Mouse (Mus musculus) macrophage (primary cell): Measurements from ENCODE around the gene Lrsam1. TPM values are rescaled to one million over a fixed set of nuclear protein-coding genes. Genes with fewer than 3 reads are reported as not detected.

Experiments
- H3K27ac ChIP-seq: fragments of 350-480 bp; formaldehyde crosslinking; 2 replicates; pipeline ENCODE4 v1.9.0; 2021
- H3K36me3 ChIP-seq: fragments of 350-480 bp; formaldehyde crosslinking; 2 replicates; pipeline ENCODE4 v1.9.0; 2021; ENCODE audit errors: inconsistent target
- H3K4me3 ChIP-seq: fragments of 350-480 bp; formaldehyde crosslinking; 2 replicates; pipeline ENCODE4 v1.9.0; 2021; ENCODE audit errors: inconsistent target
- H3K79me2 ChIP-seq: fragments of 350-480 bp; formaldehyde crosslinking; 2 replicates; pipeline ENCODE4 v1.9.0; 2021; ENCODE audit errors: inconsistent target
- WGBS: methylation state at CpG from one replicate; pipeline ENCODE4 v1.1.7; 2026; ENCODE audit warnings: inconsistent platforms; ENCODE audit not compliant: missing documents; 5-methylcytosine and 5-hydroxymethylcytosine counted together
- polyA plus RNA-seq: library from polyadenylated mRNA; stranded (reverse); fragments of 250-400 nt; gene quantifications from 3 replicates; pipeline ENCODE4 v1.2.4, GENCODE M21; 2018; ENCODE audit warnings: inconsistent platforms

The Lrsam1 gene
- polyA plus RNA-seq, 1 experiment from 2014 or later, result 12.2 TPM

DNA sequence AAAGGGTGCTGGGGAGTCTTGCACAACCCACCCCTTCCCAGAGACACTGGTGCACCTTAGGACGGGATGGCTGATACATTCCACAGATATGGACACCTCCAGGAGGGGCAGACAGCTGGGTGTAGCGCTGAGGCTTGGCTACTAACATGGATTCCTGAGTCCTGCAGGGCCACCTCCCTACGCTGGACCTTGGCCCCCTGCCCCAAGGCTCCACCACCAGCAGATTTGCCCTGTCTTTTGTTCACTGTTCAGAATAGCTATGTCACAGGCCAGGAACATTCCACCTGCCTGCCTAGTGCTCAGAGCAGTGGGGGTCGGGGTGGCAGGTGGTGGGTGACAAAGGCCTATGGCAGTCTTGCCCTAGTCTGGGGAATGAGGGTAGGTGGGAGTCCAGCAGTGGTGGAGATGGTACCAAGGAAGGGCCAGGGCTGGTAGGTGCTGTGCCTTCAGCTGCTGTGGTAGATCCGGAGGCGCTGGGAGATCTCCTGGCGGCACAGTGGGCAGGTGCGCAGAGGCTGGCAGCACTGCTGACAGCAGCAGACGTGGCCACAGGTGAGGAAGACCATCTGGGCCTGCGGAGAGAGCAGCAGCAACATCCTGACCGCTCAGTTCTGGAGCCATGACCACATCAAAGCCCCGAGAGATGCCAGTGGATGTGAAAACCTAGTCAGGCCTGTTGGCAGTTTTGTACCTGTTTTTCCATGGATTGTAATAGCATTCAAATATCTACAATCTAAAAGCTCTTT is 34.9 kb downstream of the Lrsam1 start:
- Histone ChIP-seq H3K79me2 (no peaks in the 10 kb centered on the region), H3K27ac (no peak overlapping the region), H3K36me3 (peaks cover 58% of the 10 kb centered on the region), H3K4me3 (no peak overlapping the region)
- WGBS, result 95% methylated on average over 9 of the region's 12 CpGs

DNA sequence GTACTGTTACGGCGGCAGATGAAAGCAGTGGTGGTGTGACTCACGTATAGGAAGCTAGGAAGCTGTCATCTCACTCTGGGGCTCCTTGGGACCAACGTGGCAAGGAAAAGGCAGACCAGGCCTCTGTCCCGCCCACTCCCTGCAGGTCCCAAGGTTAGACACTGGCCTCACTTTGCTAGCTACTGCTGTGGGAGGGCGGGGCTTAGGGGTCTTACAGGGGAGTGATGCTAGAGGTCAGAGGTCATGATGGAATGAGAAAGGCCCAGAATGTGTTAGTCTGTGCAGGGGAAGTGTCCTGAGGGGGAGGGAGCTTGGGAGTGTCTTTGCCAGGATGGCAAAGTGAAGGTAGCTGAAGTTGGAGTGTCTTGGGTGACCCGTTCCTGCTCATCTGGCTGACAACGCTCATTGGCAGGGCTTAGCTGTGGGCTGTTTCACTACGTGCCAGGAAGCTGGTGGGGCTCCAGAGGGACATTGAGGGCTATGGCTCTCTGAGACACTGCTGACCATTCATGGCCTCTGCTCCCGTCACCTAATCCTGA is 37.0 kb downstream of the Lrsam1 start:
- no peak overlapping the region for H3K27ac ChIP-seq
- no peak overlapping the region for H3K4me3 ChIP-seq
- WGBS, result 90% methylated on average over 10 of the region's 10 CpGs
- H3K79me2 ChIP-seq, result peaks cover 6% of the 10 kb centered on the region; the same call in 1 of the 2 replicates
- peaks cover 76% of the 10 kb centered on the region for H3K36me3 ChIP-seq

DNA sequence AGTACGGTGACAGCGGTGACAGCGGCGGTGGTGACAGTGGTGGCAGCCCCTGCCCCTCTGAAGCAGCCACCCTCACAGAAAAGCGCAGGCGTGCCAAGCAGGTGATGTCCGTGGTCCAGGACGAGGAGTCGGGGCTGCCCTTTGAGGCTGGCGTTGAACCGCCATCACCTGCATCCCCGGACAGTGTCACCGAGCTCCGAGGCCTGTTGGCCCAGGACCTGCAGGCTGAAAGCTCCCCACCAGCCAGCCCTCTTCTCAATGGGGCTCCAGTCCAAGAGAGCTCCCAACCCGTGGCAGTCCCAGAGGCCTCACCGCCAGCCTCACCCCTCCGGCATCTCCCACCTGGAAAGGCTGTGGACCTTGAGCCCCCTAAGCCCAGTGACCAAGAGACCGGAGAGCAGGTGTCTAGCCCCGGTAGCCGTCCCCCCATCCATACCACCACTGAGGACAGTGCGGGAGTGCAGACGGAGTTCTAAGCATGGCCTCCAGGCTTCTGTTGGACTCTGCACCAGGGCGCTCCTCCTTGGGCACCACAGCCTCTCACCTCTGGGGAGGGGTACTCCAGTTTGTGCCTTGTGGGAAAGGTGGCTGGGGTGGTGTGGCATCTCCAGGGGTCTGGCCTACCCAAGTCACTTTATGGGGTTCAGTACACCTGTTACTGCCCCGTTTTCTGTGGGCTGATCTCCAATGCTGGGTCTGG is 37.7 kb downstream of the Lrsam1 start:
- 96% methylated on average over 17 of the region's 24 CpGs for WGBS
- peaks cover 76% of the 10 kb centered on the region for H3K36me3 ChIP-seq
- H3K4me3 ChIP-seq, result no peak overlapping the region
- no peak overlapping the region for H3K27ac ChIP-seq
- peaks cover 13% of the 10 kb centered on the region for H3K79me2 ChIP-seq

DNA sequence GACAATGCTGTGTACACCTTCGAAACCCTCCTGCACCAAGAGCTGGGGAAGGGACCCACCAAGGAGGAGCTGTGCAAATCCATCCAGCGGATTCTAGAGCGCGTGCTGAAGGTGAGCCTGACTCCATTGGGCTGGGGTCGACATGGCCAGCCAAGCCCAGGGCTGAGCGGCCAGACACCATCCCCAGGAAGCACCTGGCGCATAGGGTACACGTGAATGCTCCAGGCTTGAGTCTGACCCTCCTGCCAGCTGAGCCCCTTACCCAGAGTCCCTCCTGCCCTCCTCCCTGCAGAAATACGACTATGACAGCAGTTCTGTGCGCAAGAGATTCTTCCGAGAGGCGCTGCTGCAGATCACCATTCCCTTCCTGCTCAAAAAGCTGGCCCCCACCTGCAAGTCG is 38.9 kb downstream of the Lrsam1 start:
- Histone ChIP-seq H3K79me2 (peaks cover 22% of the 10 kb centered on the region), H3K36me3 (peaks cover 78% of the 10 kb centered on the region), H3K27ac (no peak overlapping the region), H3K4me3 (no peak overlapping the region)
- WGBS, result 95% methylated on average over 11 of the region's 13 CpGs

DNA sequence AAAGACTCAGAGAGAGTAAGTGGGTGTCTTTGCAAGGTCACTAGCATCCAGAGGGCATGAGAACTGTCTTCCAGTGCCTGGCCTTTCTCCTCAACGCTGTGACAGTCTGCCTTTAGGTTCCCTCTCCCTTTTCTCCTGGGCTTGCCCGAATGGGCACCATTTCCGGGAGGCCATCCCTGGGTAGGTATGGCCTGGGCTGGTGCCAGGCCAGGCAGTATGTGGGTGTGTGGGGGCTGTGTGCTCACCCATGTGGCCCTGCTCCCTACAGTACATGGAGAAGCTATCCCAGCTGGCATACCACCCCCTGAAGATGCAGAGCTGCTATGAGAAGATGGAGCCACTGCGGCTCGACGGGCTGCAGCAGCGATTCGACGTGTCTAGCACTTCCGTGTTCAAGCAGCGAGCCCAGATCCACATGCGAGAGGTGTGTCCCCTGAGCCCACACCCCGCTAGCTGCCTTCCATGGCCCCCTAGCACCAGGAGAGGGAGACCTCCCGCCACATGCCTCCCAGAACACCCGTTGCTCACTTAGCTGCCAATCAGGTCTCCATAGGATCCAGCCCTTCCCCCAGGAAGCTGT is 39.5 kb downstream of the Lrsam1 start:
- Histone ChIP-seq H3K27ac (no peak overlapping the region), H3K36me3 (peaks cover 74% of the 10 kb centered on the region), H3K4me3 (no peak overlapping the region), H3K79me2 (peaks cover 22% of the 10 kb centered on the region)
- 96% methylated on average over 15 of the region's 15 CpGs for WGBS

DNA sequence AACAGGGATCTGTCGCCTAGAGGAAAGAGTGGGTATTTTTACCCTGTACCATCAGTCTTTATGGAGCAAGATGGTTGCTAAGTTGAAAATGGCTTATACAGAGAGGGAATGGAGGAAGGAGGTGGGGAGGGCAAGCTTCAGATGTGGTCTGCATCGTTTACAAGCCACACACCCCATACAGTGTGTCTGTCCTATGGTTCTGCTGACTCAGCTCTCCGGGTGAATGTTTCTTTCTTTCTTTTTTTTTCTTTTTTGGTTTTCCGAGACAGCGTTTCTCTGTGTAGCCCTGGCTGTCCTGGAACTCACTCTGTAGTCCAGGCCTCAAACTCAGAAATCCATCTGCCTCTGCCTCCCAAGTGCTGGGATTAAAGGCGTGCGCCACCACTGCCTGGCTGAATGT is 40.2 kb downstream of the Lrsam1 start:
- no peak overlapping the region for H3K27ac ChIP-seq
- H3K36me3 ChIP-seq, result peaks cover 67% of the 10 kb centered on the region
- WGBS, result 88% methylated on average over 7 of the region's 7 CpGs
- no peak overlapping the region for H3K4me3 ChIP-seq
- H3K79me2 ChIP-seq, result peaks cover 23% of the 10 kb centered on the region

DNA sequence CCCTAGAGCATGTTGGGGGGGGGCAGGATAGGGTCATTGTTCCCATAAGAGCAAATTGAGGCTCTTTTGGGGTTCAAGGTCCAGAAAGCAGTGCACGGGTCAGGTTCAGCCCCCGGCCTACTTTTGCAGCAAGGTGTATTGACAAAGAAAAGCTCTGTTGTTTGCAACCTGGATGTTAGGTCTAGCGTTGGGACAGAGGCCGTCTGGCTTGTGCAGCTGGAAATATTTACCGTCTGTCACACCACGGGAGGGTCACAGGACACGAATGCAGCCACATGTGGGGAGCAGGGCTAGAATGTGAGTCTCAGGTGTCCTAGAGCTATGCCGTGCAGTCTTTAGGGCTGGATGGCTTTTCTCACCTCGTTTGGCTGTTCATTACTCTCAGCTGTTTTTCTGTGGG is 43.0 kb downstream of the Lrsam1 start:
- peak overlapping the region; percentile 85 for H3K27ac ChIP-seq
- WGBS, result 95% methylated on average over 9 of the region's 9 CpGs
- peaks cover 52% of the 10 kb centered on the region for H3K79me2 ChIP-seq
- H3K4me3 ChIP-seq, result no peak overlapping the region
- peaks cover 49% of the 10 kb centered on the region for H3K36me3 ChIP-seq

DNA sequence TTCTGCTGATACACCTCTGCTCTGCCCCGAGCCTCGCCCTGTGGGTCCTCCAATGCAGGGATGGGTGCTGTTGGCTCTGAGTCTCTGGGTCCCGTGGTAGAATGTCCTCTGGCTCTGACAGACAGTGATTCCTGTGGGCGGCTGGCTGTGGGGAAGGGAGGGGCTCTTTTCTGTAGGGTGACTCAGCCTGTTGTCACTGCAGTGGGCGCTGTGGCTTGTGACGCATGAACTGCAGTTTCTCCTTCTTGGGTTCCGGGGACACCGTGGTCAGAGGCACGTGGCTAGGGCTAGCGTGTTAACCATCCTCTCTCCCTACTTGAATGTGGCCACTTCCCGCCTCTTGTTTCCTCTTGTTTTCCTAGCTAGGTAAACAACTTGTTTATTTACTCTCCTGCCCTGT is 43.9 kb downstream of the Lrsam1 start:
- 2% methylated on average over 11 of the region's 11 CpGs for WGBS

DNA sequence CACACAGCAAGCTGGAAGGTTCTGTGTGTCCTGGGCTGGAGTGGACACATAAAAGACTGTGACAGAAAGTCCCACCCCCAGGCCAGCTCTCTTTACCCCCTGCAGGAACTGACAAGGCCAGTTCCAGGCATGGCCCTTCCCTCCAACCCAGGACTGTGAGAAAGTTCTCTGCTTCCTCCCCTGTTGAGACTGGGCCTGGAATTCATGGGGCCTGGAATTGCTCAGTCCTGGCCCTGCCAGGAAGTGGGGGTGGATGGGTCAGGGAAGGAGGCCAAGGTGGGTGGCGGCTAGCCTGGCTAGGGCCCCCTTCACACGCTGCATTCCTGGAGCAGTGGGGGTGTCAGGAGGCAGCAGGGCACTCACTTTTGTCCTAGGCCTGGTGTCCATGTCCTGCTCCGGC is 46.5 kb downstream of the Lrsam1 start:
- Histone ChIP-seq H3K4me3 (no peak overlapping the region), H3K27ac (peak overlapping the region; percentile 85), H3K79me2 (peaks cover 70% of the 10 kb centered on the region), H3K36me3 (peaks cover 44% of the 10 kb centered on the region)
- 100% methylated on average over 3 of the region's 3 CpGs for WGBS

More for the DNA sequence above, 43.9 kb downstream of the Lrsam1 start:
- Histone ChIP-seq H3K36me3 (peaks cover 48% of the 10 kb centered on the region), H3K27ac (peak overlapping the region; percentile 85), H3K79me2 (peaks cover 60% of the 10 kb centered on the region), H3K4me3 (no peak overlapping the region)

DNA sequence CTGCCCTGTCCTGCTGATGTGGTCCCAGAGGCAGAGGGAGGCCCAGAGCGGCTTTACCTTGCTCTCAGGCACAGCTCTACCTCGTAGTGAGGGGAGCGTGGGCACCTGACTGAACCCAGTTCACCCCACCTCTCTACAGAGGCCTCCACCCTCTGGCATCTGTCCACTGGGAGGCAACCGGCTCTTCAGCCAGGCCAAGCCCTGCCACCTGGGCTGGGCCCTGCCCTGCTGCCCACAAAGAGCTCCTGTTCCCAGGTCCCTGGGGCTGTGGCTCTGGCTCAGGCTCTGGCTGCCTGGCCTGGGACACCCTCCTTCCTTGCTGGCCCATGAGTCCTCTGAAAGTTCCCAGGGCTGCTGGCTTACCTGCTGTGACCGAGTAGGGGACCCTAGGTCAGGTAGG is 47.1 kb downstream of the Lrsam1 start:
- peaks cover 42% of the 10 kb centered on the region for H3K36me3 ChIP-seq
- peaks cover 69% of the 10 kb centered on the region for H3K79me2 ChIP-seq
- 88% methylated on average over 5 of the region's 5 CpGs for WGBS
- no peak overlapping the region for H3K4me3 ChIP-seq
- H3K27ac ChIP-seq, result peak overlapping the region; percentile 85

DNA sequence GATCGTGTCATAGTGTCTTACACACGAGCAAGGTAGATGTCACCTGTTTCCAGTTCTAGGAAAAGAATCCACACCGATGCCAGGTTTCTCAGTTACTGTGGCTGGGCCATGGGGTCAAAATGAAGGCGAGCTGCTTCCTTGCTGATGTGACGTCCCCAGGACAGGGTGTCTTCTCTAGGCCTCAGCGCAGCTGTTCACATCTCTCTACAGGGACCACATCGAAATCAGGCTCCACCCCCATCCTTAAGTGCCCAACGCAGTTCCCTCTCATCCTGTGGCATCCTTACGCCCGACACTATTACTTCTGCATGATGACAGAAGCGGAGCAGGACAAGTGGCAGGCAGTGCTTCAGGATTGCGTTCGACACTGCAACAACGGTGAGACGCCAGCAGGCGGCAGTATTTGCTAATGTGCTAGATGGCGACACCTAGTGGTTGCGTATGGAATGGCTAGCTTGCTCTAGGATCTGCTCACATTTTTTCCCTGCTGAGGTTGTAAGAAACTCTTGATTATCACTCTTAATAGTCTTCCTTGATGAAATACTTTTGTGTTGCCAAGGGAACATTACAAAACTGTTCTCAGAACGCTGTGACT is 49.1 kb downstream of the Lrsam1 start:
- Histone ChIP-seq H3K4me3 (no peak overlapping the region), H3K27ac (peak overlapping the region; percentile 7; the same call in 1 of the 2 replicates), H3K79me2 (peaks cover 73% of the 10 kb centered on the region), H3K36me3 (peaks cover 45% of the 10 kb centered on the region)
- 29% methylated on average over 19 of the region's 19 CpGs for WGBS

DNA sequence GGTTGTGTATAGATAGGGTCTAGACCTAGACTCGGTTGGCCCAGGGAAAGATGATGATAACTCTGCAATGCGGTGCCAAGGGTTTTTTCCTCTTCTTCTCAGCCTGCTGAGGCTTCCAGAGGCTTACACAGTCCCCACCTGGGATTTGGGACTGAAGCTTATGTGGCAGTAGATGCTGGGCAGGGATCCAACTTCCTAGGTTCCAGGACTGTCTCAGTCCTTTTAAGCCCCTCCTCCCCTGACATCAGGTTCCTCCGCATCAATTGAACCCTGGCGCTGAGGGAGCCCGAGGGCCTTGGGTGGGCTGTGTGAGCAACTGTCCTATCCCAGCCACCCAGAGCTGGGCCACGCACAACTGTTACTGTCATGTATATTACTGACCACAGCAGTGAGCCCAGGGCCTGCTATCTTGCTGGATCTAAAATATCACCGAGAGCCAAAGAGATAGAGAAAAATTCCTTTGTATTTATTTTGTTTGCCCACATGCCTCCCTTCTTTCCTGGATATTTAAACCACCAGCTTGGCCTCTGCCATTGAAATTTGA is 49.7 kb downstream of the Lrsam1 start:
- no peak overlapping the region for H3K4me3 ChIP-seq
- WGBS, result 92% methylated on average over 7 of the region's 7 CpGs

DNA sequence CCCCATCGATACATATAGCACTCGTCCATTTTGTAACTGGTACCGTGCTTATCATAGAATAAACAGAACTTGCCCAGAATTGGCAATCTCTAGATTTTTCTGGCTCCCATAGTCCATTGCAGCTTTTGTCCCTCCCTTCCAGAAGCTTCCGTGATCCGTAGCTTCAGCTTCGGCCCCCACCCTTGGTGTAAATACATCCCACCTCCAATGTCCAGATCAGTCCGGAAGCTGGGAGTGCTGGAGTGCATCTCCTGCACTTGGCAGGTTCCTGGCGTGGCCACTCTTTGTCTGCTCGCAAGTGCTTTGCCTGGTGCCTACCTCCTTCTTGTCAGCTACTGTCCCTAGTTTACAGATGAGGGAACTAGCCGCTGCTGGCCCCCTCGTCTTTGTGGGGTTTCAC is 52.6 kb downstream of the Lrsam1 start:
- 93% methylated on average over 10 of the region's 11 CpGs for WGBS
- H3K79me2 ChIP-seq, result peaks cover 83% of the 10 kb centered on the region
- peak overlapping the region; percentile 77 for H3K27ac ChIP-seq
- peaks cover 50% of the 10 kb centered on the region for H3K36me3 ChIP-seq
- H3K4me3 ChIP-seq, result no peak overlapping the region

More for the DNA sequence above, 49.7 kb downstream of the Lrsam1 start:
- Histone ChIP-seq H3K36me3 (peaks cover 45% of the 10 kb centered on the region), H3K79me2 (peaks cover 79% of the 10 kb centered on the region), H3K27ac (no peak overlapping the region)

DNA sequence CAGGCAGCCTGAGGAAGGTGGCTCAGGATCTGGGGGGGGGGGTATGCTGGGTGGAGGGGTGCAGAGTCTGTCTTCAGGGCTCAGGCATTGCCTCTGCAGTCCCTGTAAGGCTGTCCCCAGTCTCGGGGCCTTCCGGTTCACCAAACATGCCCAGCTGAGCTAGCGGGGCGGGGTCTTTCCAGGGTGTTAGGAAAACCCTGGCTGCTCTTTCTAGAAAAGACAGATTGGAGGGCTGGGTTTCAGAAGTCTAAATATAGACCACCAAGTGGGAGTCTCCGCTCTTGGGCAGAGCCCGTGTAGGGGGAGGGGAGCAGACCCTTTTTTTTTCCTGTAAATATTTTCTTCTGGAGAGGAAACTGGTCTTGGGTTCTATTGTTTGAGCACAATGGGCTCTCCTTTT is 53.1 kb downstream of the Lrsam1 start:
- no peak overlapping the region for H3K4me3 ChIP-seq
- H3K27ac ChIP-seq, result peak overlapping the region; percentile 77
- peaks cover 83% of the 10 kb centered on the region for H3K79me2 ChIP-seq
- 92% methylated on average over 6 of the region's 6 CpGs for WGBS
- peaks cover 50% of the 10 kb centered on the region for H3K36me3 ChIP-seq
